Mouse (Mus musculus) G1E (cell line): ENCODE data around the gene Fam104a. TPM values are rescaled to one million over a fixed set of nuclear protein-coding genes. Genes with fewer than 3 reads are reported as not detected.

ENCODE experiments used
- ATAC-seq: 2 replicates; pipeline ENCODE4 v1.8.0; 2016; ENCODE audit warnings: mild to moderate bottlenecking; ENCODE audit not compliant: insufficient number of reproducible peaks, poor library complexity, low FRiP score, severe bottlenecking; ENCODE audit errors: extremely low read depth
- DNase-seq: peaks from one replicate; pipeline ENCODE4 v3.0.0; 2012; ENCODE audit warnings: low spot score
- H3K27me3 ChIP-seq: 2 replicates; pipeline ENCODE4 v1.6.1; 2012; ENCODE audit warnings: mild to moderate bottlenecking, low read length, inconsistent platforms; ENCODE audit not compliant: insufficient read depth
- H3K36me3 ChIP-seq: replicated peaks from 2 replicates; pipeline ENCODE3; 2012; ENCODE audit warnings: mild to moderate bottlenecking, inconsistent platforms
- H3K4me1 ChIP-seq: 2 replicates; pipeline ENCODE4 v1.6.1; 2012; ENCODE audit warnings: low read depth, low read length, inconsistent platforms, mixed read lengths; ENCODE audit not compliant: insufficient read depth
- H3K4me3 ChIP-seq: 2 replicates; pipeline ENCODE4 v1.5.1; 2012; ENCODE audit warnings: low read depth, mild to moderate bottlenecking, inconsistent platforms, low read length, moderate library complexity, mixed read lengths
- H3K9me3 ChIP-seq: replicated peaks from 2 replicates; pipeline ENCODE4 v1.6.1; 2012; ENCODE audit warnings: inconsistent platforms
- CTCF ChIP-seq: IDR thresholded peaks from 2 replicates; pipeline ENCODE4 v1.5.1; 2012; ENCODE audit warnings: low read depth, low read length, inconsistent platforms, mixed read lengths
- GATA1 ChIP-seq: IDR thresholded peaks from 2 replicates; pipeline ENCODE4 v1.6.1; 2012; ENCODE audit warnings: borderline replicate concordance, low read length, inconsistent platforms, mixed read lengths
- GATA2 ChIP-seq: IDR thresholded peaks from 2 replicates; pipeline ENCODE4 v1.6.1; 2012; ENCODE audit warnings: low read depth, low read length, inconsistent platforms, borderline replicate concordance
- POLR2AphosphoS5 ChIP-seq: IDR thresholded peaks from 2 replicates; pipeline ENCODE4 v1.6.1; 2012; ENCODE audit warnings: low read depth, low read length, inconsistent platforms; ENCODE audit not compliant: insufficient replicate concordance
- TAL1 ChIP-seq: conservative IDR thresholded peaks from 2 replicates; pipeline ENCODE4 v1.6.1; 2012; ENCODE audit warnings: low read depth, low read length, inconsistent platforms, mixed read lengths
- polyA plus RNA-seq: library from polyadenylated mRNA; stranded (reverse); fragments of >175 nt; gene quantifications from 2 replicates; pipeline ENCODE4 v1.2.3, GENCODE M21; 2012
- total RNA-seq, 2 experiments: library from RNA; stranded (forward) in 1 of 2; stranded (reverse) in 1 of 2; fragments of 200-1000 nt in 1 of 2; fragments of >200 nt in 1 of 2; fragmentation: Nextera tagmentation in 1 of 2; gene quantifications; 2 replicates each; pipeline ENCODE4 v1.2.3; 2014 to 2017

The Fam104a gene
- total and polyA plus RNA-seq, 3 experiments = 35.9 to 111 (median 43.8) TPM

- H3K27me3 ChIP-seq = no peaks in the 10 kb centered on the region
- no peak for TF ChIP-seq POLR2AphosphoS5
- no peak for TF ChIP-seq TAL1
- TF ChIP-seq GATA1 = no peak
- TF ChIP-seq GATA2 = no peak
- no peak for TF ChIP-seq CTCF
- DNase-seq (no peak), ATAC-seq (no peak)
- no peaks in the 10 kb centered on the region for H3K36me3 ChIP-seq
- no peaks in the 10 kb centered on the region for H3K9me3 ChIP-seq
- H3K4me3 ChIP-seq = no peak overlapping the region
- peaks cover 6% of the 10 kb centered on the region; the same call in 1 of the 2 replicates for H3K4me1 ChIP-seq
These were observed 22.2 kb upstream of the Fam104a start for GRCm38 (mm10) chr11:113705966-113706652.

GRCm38 (mm10) chr11:113703758-113704157 lies 19.8 kb upstream of the Fam104a start:
- peak; percentile 76 for ATAC-seq
- H3K4me1 ChIP-seq = peaks cover 6% of the 10 kb centered on the region; the same call in 1 of the 2 replicates
- TF ChIP-seq POLR2AphosphoS5 (no peak), CTCF (peak; percentile 99), TAL1 (no peak), GATA2 (no peak), GATA1 (no peak)
- peak; percentile 59 for DNase-seq
- H3K9me3 ChIP-seq = no peaks in the 10 kb centered on the region
- peaks cover 5% of the 10 kb centered on the region for H3K36me3 ChIP-seq
- no peak overlapping the region for H3K4me3 ChIP-seq
- no peaks in the 10 kb centered on the region for H3K27me3 ChIP-seq

- peaks cover 33% of the 10 kb centered on the region for H3K36me3 ChIP-seq
- H3K4me1 ChIP-seq = peaks cover 6% of the 10 kb centered on the region; the same call in 1 of the 2 replicates
- TF ChIP-seq TAL1 = no peak
- TF ChIP-seq POLR2AphosphoS5 = no peak
- no peak for TF ChIP-seq GATA1
- no peak for TF ChIP-seq GATA2
- no peak for TF ChIP-seq CTCF
- H3K4me3 ChIP-seq = no peak overlapping the region
- ATAC-seq (no peak), DNase-seq (no peak)
- H3K27me3 ChIP-seq = no peaks in the 10 kb centered on the region
- H3K9me3 ChIP-seq = no peaks in the 10 kb centered on the region
These were observed 15.7 kb upstream of the Fam104a start for GRCm38 (mm10) chr11:113699643-113700042.

GRCm38 (mm10) chr11:113698013-113698545 lies 14.1 kb upstream of the Fam104a start:
- Histone ChIP-seq H3K4me1 (no peaks in the 10 kb centered on the region), H3K4me3 (no peak overlapping the region), H3K9me3 (no peaks in the 10 kb centered on the region), H3K27me3 (no peaks in the 10 kb centered on the region), H3K36me3 (peaks cover 48% of the 10 kb centered on the region)
- ATAC-seq = no peak
- TF ChIP-seq POLR2AphosphoS5 (no peak), GATA2 (no peak), TAL1 (no peak), CTCF (no peak), GATA1 (no peak)
- no peak for DNase-seq

GRCm38 (mm10) chr11:113697571-113697970 lies 13.6 kb upstream of the Fam104a start:
- H3K27me3 ChIP-seq = no peaks in the 10 kb centered on the region
- H3K36me3 ChIP-seq = peaks cover 53% of the 10 kb centered on the region
- ATAC-seq (no peak), DNase-seq (no peak)
- TF ChIP-seq GATA1 (no peak), TAL1 (no peak), POLR2AphosphoS5 (no peak)
- H3K9me3 ChIP-seq = no peaks in the 10 kb centered on the region
- H3K4me1 ChIP-seq = no peaks in the 10 kb centered on the region
- H3K4me3 ChIP-seq = no peak overlapping the region

GRCm38 (mm10) chr11:113691851-113692250 lies 7.9 kb upstream of the Fam104a start:
- H3K36me3 ChIP-seq = peaks cover 94% of the 10 kb centered on the region
- TF ChIP-seq GATA2 = no peak
- no peak for TF ChIP-seq POLR2AphosphoS5
- no peak for TF ChIP-seq TAL1

More at GRCm38 (mm10) chr11:113691851-113692250, 7.9 kb upstream of the Fam104a start:
- no peak for DNase-seq
- Histone ChIP-seq H3K27me3 (no peaks in the 10 kb centered on the region), H3K4me3 (no peak overlapping the region), H3K9me3 (no peaks in the 10 kb centered on the region), H3K4me1 (peaks cover 25% of the 10 kb centered on the region)
- ATAC-seq = no peak
